20 mouse cellular contexts compared by ENCODE assay signal in the genomic region with DNA sequence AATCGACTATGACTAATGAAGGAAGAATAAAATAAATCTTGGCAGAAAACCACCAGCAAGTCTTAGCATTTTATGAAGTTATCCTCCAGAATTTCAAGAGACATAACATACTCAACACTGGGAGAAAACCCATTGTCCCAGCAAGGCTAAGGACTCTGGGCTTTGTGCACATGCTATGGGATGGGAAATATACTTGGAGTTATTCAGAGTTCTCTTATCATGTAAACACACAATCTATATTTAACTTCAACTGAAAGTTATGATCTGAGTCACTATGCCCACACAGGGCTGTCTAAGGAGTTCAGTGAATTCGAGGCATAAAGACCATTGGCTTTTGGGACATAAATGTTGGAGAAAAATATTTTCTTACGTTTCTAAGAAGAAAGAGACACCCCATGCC.
DNase-seq lines count a peak whose midpoint lies in the region; ATAC-seq and TF ChIP-seq lines count a peak whose summit lies in the region.
"Had no signal": no experiment of that assay in that cellular context is flagged by ENCODE, and none has a peak within 500 bp of the region (broad histone marks: within the 10 kb centered on the region; RNA-seq: fewer than 3 reads in every experiment).

No protein-coding gene starts in this region.

- H3K36me3 ChIP-seq in kidney, embryonic 14.5 days (ENCODE audit: control insufficient read depth, insufficient read depth, low read length), result peaks cover 23% of the 10 kb centered on the region; the same call in 1 of the 2 replicates
- peaks cover 24% of the 10 kb centered on the region for H3K36me3 ChIP-seq in lung, postnatal 0 days (ENCODE audit: insufficient read depth, low read length)

- WGBS in kidney, embryonic 14.5 days, result 59% methylated on average over 3 of the region's 3 CpGs
- 48% methylated on average over 3 of the region's 3 CpGs for WGBS in lung, postnatal 0 days

- DNase-seq in frontal cortex, adult 2 months (ENCODE audit: extremely low spot score in 1 of 2, low spot score in 1 of 2), result no peak
- DNase-seq in kidney, postnatal 25 days, result no peak
- DNase-seq in lung, postnatal 0 days (ENCODE audit: low spot score), result no peak
- DNase-seq in lung, postnatal 4 days, result no peak
- no peak for DNase-seq in thymus, postnatal 10 days (ENCODE audit: low spot score in 2 of 2)
- DNase-seq in yolk sac, embryonic 10.5 days (ENCODE audit: low spot score), result no peak
- DNase-seq: adrenal gland, adult 8-10 months; cerebellum, postnatal 10 days; kidney, postnatal 36 days; layer of hippocampus, adult 9-11 months; liver; liver, postnatal 0 days; thymus, adult 2 months had no signal

- H3K4me3 ChIP-seq in kidney, embryonic 14.5 days (ENCODE audit: low read length), result no peak overlapping the region
- H3K4me3 ChIP-seq in lung, postnatal 0 days (ENCODE audit: low read depth, low read length), result no peak overlapping the region
- H3K4me3 ChIP-seq: embryonic facial prominence, embryonic 15.5 days; megakaryocyte, embryonic 14.5 days had no signal

- H3K4me2 ChIP-seq in kidney, embryonic 14.5 days (replicated peaks; ENCODE audit: low read depth, low read length), result no peak overlapping the region
- no peak overlapping the region for H3K4me2 ChIP-seq in lung, postnatal 0 days (replicated peaks; ENCODE audit: low read depth, low read length)
- H3K4me2 ChIP-seq: embryonic facial prominence, embryonic 15.5 days had no signal

- peaks cover 48% of the 10 kb centered on the region for H3K4me1 ChIP-seq in kidney, embryonic 14.5 days (ENCODE audit: control insufficient read depth, insufficient read depth, low read length)
- H3K4me1 ChIP-seq in lung, postnatal 0 days (ENCODE audit: insufficient read depth, low read depth, low read length), result peaks cover 5% of the 10 kb centered on the region; the same call in 1 of the 2 replicates
- H3K4me1 ChIP-seq: megakaryocyte, embryonic 14.5 days had no signal

- no peak for TF ChIP-seq EP300 in lung, postnatal 0 days (IDR thresholded peaks at IDR 0.05)

- peak; percentile 32; the same call in 1 of the 2 replicates for ATAC-seq in frontal cortex, adult (ENCODE audit: low TSS enrichment)
- ATAC-seq in kidney, embryonic 14.5 days (ENCODE audit: low FRiP score, low TSS enrichment), result no peak
- peak; percentile 27; the same call in 1 of the 2 replicates for ATAC-seq in lung, postnatal 0 days
- ATAC-seq: hindbrain, postnatal 0 days; liver, postnatal 0 days; midbrain, embryonic 16.5 days had no signal

- no peaks in the 10 kb centered on the region for H3K27me3 ChIP-seq in kidney, embryonic 14.5 days (ENCODE audit: control insufficient read depth, insufficient read depth, low read length)
- no peaks in the 10 kb centered on the region for H3K27me3 ChIP-seq in lung, postnatal 0 days (replicated peaks; ENCODE audit: insufficient read depth, low read length)
- H3K27me3 ChIP-seq: CH12.LX; embryonic facial prominence, embryonic 15.5 days had no signal

- no peak overlapping the region for H3K9ac ChIP-seq in kidney, embryonic 14.5 days (ENCODE audit: low read depth, low read length)
- H3K9ac ChIP-seq in lung, postnatal 0 days (replicated peaks; ENCODE audit: low read depth), result no peak overlapping the region
- H3K9ac ChIP-seq: embryonic facial prominence, embryonic 15.5 days; liver, postnatal 0 days had no signal

- no peak for TF ChIP-seq CTCF in lung, postnatal 0 days (IDR thresholded peaks at IDR 0.05)

- no peaks in the 10 kb centered on the region for H3K9me3 ChIP-seq in kidney, embryonic 14.5 days (ENCODE audit: control insufficient read depth, low read length)
- H3K9me3 ChIP-seq in lung, postnatal 0 days (ENCODE audit: low read length), result no peaks in the 10 kb centered on the region
- H3K9me3 ChIP-seq: embryonic facial prominence, embryonic 15.5 days had no signal

- peak overlapping the region; percentile 66; the same call in 1 of the 2 replicates for H3K27ac ChIP-seq in kidney, embryonic 14.5 days (ENCODE audit: low read depth, low read length)
- H3K27ac ChIP-seq in lung, postnatal 0 days (ENCODE audit: low read length), result no peak overlapping the region
- H3K27ac ChIP-seq: hindbrain, postnatal 0 days had no signal
